Mouse (Mus musculus): ENCODE data around the gene Ncoa5.

- TF ChIP-seq CTCF (IDR thresholded peaks at IDR 0.05; ENCODE audit: borderline replicate concordance, insufficient read depth, low read length) (no peak), POLR2A (IDR thresholded peaks at IDR 0.05; ENCODE audit: low read depth, low read length) (no peak)
Measured at GRCm38 (mm10) chr2:165050826-165051548, 16.3 kb upstream of the Ncoa5 start.
